Mouse (Mus musculus) heart, embryonic 16.5 days (tissue): ENCODE measurements around the gene Ap2a1. TPM values are rescaled to one million over a fixed set of nuclear protein-coding genes. Genes with fewer than 3 reads are reported as not detected.

ENCODE experiments used
- ATAC-seq: fragments of 200-750 bp; cut with Nextera tagmentation; replicated peaks from 2 replicates; pipeline ENCODE4 v1.8.0; 2017; ENCODE audit warnings: moderate number of reproducible peaks; ENCODE audit not compliant: insufficient read depth, low FRiP score; ENCODE audit errors: extremely low read depth
- H3K27ac ChIP-seq: fragments of 300-500 bp; sonication (generic); 2 replicates; pipeline ENCODE4 v1.5.1; 2014; ENCODE audit warnings: mild to moderate bottlenecking, low read length, control low read depth, moderate library complexity
- H3K27me3 ChIP-seq: fragments of 300-500 bp; sonication (generic); 2 replicates; pipeline ENCODE4 v1.6.1; 2014; ENCODE audit warnings: low read length, mixed read lengths; ENCODE audit not compliant: control insufficient read depth, insufficient read depth
- H3K36me3 ChIP-seq: fragments of 300-500 bp; sonication (generic); 2 replicates; pipeline ENCODE4 v1.6.1; 2014; ENCODE audit not compliant: control insufficient read depth, insufficient read depth
- H3K4me1 ChIP-seq: fragments of 300-500 bp; sonication (generic); 2 replicates; pipeline ENCODE4 v1.6.1; 2014; ENCODE audit warnings: low read length, mixed read lengths; ENCODE audit not compliant: control insufficient read depth, insufficient read depth
- H3K4me2 ChIP-seq: fragments of 300-500 bp; sonication (generic); 2 replicates; pipeline ENCODE4 v1.6.1; 2014; ENCODE audit warnings: low read depth, mild to moderate bottlenecking, control low read depth, low read length
- H3K4me3 ChIP-seq: fragments of 300-500 bp; sonication (generic); 2 replicates; pipeline ENCODE4 v1.5.1; 2014; ENCODE audit warnings: mild to moderate bottlenecking, control low read depth, low read length
- H3K9ac ChIP-seq: fragments of 300-500 bp; sonication (generic); 2 replicates; pipeline ENCODE4 v1.6.1; 2014; ENCODE audit warnings: low read length, control low read depth
- H3K9me3 ChIP-seq: fragments of 300-500 bp; sonication (generic); replicated peaks from 2 replicates; pipeline ENCODE4 v1.6.1; 2016; ENCODE audit warnings: low read length; ENCODE audit not compliant: control insufficient read depth
- WGBS: fragments of 180-500 bp; shearing (Covaris S2); extraction: QIAGEN DNeasy Blood & Tissue Kit; methylation state at CpG from one replicate; pipeline ENCODE4 v1.1.7; 2014; 5-methylcytosine and 5-hydroxymethylcytosine counted together
- polyA plus RNA-seq: library from polyadenylated mRNA; unstranded; fragments of >200 nt; fragmentation: Nextera tagmentation; extraction: Ambion mirVana; gene quantifications from 2 replicates; pipeline ENCODE4 v1.2.1, GENCODE M21; 2015

The Ap2a1 gene
- polyA plus RNA-seq, 1 experiment from 2014 or later: 51.8 TPM

DNA sequence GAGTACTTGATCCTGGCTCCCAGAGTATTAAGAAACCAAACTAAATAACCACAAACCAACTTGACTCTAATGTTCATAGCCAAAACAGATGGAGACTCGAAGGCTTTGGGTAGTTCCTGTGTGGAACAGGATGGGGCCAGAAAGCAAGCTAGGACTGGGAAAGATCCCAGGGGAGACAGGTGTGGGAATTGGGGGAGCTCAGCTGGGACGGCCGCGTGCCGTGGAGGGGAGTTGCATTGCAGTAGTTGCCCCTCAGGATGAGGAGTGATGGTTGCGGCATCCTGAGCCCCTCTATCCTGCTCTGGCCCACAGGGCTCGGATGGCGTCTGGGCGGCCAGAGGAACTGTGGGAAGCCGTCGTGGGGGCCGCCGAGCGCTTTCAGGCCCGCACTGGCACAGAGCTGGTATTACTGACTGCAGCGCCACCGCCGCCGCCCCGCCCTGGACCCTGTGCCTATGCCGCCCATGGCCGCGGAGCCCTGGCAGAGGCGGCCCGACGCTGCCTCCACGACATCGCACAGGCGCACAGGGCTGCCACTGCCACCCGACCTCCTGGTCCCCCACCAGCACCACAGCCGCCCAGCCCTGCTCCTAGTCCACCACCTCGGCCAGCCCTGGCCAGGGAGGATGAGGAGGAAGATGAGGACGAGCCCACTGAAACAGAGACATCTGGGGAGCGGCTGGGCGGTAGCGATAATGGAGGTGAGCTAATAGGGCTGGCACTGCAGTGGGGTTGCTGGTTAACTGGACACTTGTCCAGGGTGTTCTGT is 76.9 kb downstream of the Ap2a1 start:
- no peaks in the 10 kb centered on the region for H3K27me3 ChIP-seq
- peaks cover 43% of the 10 kb centered on the region for H3K4me1 ChIP-seq
- no peaks in the 10 kb centered on the region for H3K9me3 ChIP-seq
- H3K36me3 ChIP-seq: no peaks in the 10 kb centered on the region
- ATAC-seq: no peak
- no peak overlapping the region for H3K4me2 ChIP-seq
- 84% methylated on average over 36 of the region's 36 CpGs for WGBS
- H3K4me3 ChIP-seq: no peak overlapping the region
- no peak overlapping the region for H3K9ac ChIP-seq
- H3K27ac ChIP-seq: no peak overlapping the region

DNA sequence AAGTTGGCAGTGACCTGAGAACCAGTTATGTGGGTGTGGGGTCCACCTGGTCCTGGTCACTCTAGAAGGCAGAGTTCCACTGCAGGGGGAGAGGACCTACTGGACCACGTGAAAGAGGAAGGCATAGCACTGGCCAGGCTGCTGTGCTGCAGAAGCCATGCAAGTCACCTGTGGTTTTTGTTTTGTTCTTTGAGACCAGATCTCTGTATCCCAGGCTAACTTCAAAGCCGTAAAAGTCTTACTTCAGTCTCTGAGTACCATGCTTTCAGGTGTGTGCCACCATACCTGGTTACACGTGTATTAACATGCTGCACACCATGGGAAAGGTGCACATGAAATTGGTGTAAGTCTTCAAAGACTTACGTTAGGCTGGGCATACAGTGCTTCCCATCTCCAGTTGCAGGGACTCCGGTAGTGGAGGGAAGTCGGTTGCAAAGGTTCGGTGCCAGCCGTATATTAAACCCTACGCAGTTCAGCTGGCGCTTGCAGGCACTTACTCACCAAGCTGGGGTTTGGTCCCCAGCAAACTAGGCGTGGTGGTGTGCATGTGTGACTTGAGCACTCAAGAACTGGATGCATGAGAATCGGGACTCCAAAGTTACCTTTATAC is 77.6 kb downstream of the Ap2a1 start:
- Histone ChIP-seq H3K9me3 (no peaks in the 10 kb centered on the region), H3K4me3 (no peak overlapping the region), H3K9ac (no peak overlapping the region), H3K4me2 (no peak overlapping the region), H3K36me3 (no peaks in the 10 kb centered on the region), H3K27ac (no peak overlapping the region), H3K27me3 (no peaks in the 10 kb centered on the region), H3K4me1 (peaks cover 44% of the 10 kb centered on the region)
- 90% methylated on average over 12 of the region's 12 CpGs for WGBS
- ATAC-seq: no peak

DNA sequence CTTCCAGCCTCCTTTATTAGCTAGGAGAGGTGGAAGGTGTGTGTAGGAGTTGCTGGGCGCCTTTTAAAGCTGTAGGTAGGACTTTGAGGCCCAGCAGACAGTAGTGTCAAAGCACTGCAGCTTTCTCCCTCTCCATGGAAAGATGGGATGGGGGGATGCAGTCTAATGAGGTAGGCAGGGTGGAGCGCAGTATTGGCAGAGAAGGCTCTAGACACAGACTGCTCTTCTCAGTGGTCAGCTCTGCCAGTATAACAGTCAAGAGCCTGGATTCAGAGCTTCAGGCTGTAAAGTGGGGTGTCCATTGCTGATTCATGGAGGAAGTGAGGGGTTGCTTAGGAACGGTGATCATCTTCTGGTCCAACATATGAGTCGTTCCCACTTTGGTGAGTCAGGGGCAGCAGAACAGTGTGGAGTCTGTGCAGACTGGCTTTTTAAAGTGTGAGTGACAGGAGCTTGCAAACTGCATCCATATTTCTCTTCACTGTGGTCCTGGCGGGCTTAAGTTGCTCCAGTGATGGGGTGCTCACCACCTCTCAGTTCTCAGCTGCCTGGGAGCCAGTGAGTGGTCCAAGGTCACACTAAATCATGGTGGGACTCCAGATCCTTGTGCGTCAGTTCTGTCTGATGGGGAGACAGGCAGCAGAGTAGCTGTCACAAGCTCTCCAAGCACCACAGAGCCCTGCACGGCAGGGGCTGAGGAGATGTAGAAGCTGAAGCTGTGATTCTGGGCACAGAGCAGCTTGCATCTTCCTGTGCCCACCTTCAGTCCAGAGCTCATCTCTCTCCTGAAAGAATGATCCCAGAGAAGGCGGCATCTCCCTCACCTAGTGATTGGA is 78.3 kb downstream of the Ap2a1 start:
- peaks cover 37% of the 10 kb centered on the region for H3K4me1 ChIP-seq
- WGBS: 68% methylated on average over 8 of the region's 8 CpGs
- peak overlapping the region; percentile 85 for H3K4me2 ChIP-seq
- no peaks in the 10 kb centered on the region for H3K9me3 ChIP-seq
- H3K36me3 ChIP-seq: peaks cover 7% of the 10 kb centered on the region
- H3K9ac ChIP-seq: peak overlapping the region; percentile 94
- H3K27me3 ChIP-seq: no peaks in the 10 kb centered on the region
- ATAC-seq: no peak
- peak overlapping the region; percentile 85 for H3K4me3 ChIP-seq
- peak overlapping the region; percentile 99 for H3K27ac ChIP-seq

Other genes with a start within 250 kb of the Ap2a1 start
- not detected in 2 replicates for gene Izumo2, start 220.8 kb downstream of the Ap2a1 start, polyA plus RNA-seq
- gene Vrk3, start 181.1 kb downstream of the Ap2a1 start, polyA plus RNA-seq: 35.9 and 36.5 TPM in 2 replicates
- 0.54 and 0.80 TPM in 2 replicates for gene Zfp473, start 178.4 kb downstream of the Ap2a1 start, polyA plus RNA-seq
- gene Nup62, start 113.4 kb downstream of the Ap2a1 start, polyA plus RNA-seq: 79.2 and 81.5 TPM in 2 replicates
- gene Il4i1, start 113.1 kb downstream of the Ap2a1 start, polyA plus RNA-seq: 2.4 and 4.6 TPM in 2 replicates
- gene Atf5, start 112.8 kb downstream of the Ap2a1 start, polyA plus RNA-seq: 2.3 and 2.4 TPM in 2 replicates
- 103 and 104 TPM in 2 replicates for gene Akt1s1, start 80.5 kb downstream of the Ap2a1 start, polyA plus RNA-seq
- 60.5 and 62.3 TPM in 2 replicates for gene Tbc1d17, start 80.4 kb downstream of the Ap2a1 start, polyA plus RNA-seq
- 27.7 and 28.0 TPM in 2 replicates for gene Pnkp, start 72.4 kb downstream of the Ap2a1 start, polyA plus RNA-seq
- 210 and 269 TPM in 2 replicates for gene Ptov1, start 59.7 kb downstream of the Ap2a1 start, polyA plus RNA-seq
- 89.4 and 96.0 TPM in 2 replicates for gene Med25, start 36.8 kb downstream of the Ap2a1 start, polyA plus RNA-seq
- gene Fuz, start 33.4 kb downstream of the Ap2a1 start, polyA plus RNA-seq: 15.3 and 16.0 TPM in 2 replicates
- 0.12 and 0.40 TPM in 2 replicates for gene Tsks, start 13.7 kb upstream of the Ap2a1 start, polyA plus RNA-seq
- 7.6 and 8.9 TPM in 2 replicates for gene Cpt1c, start 45.4 kb upstream of the Ap2a1 start, polyA plus RNA-seq
- 355 and 387 TPM in 2 replicates for gene Prmt1, start 57.1 kb upstream of the Ap2a1 start, polyA plus RNA-seq
- 71.4 and 73.6 TPM in 2 replicates for gene Irf3, start 68.2 kb upstream of the Ap2a1 start, polyA plus RNA-seq
- 32.2 and 33.3 TPM in 2 replicates for gene Bcl2l12, start 69.2 kb upstream of the Ap2a1 start, polyA plus RNA-seq
- 22.7 and 26.4 TPM in 2 replicates for gene Scaf1, start 86.9 kb upstream of the Ap2a1 start, polyA plus RNA-seq
- 74.8 and 85.0 TPM in 2 replicates for gene Rras, start 88.5 kb upstream of the Ap2a1 start, polyA plus RNA-seq
- gene Prr12, start 123.4 kb upstream of the Ap2a1 start, polyA plus RNA-seq: 5.6 and 7.3 TPM in 2 replicates
- gene Nosip, start 132.9 kb upstream of the Ap2a1 start, polyA plus RNA-seq: 53.8 and 55.9 TPM in 2 replicates
- 12.9 and 16.6 TPM in 2 replicates for gene Prrg2, start 133.2 kb upstream of the Ap2a1 start, polyA plus RNA-seq
- gene Rcn3, start 162.7 kb upstream of the Ap2a1 start, polyA plus RNA-seq: 207 and 214 TPM in 2 replicates
- 56.8 and 58.2 TPM in 2 replicates for gene Fcgrt, start 174.4 kb upstream of the Ap2a1 start, polyA plus RNA-seq
- 809 and 812 TPM in 2 replicates for gene Rps11, start 194.9 kb upstream of the Ap2a1 start, polyA plus RNA-seq
- 684 and 727 TPM in 2 replicates for gene Rpl13a, start 199.3 kb upstream of the Ap2a1 start, polyA plus RNA-seq
- gene Gm45713, start 206.7 kb upstream of the Ap2a1 start, polyA plus RNA-seq: 0.34 TPM in 1 of 2 replicates, not detected in the other
- gene Flt3l, start 206.9 kb upstream of the Ap2a1 start, polyA plus RNA-seq: 2.3 and 2.8 TPM in 2 replicates
- 76.8 and 82.5 TPM in 2 replicates for gene Pih1d1, start 224.8 kb upstream of the Ap2a1 start, polyA plus RNA-seq
- gene Aldh16a1, start 225.1 kb upstream of the Ap2a1 start, polyA plus RNA-seq: 33.9 and 38.2 TPM in 2 replicates
- 3.6 and 4.7 TPM in 2 replicates for gene Slc17a7, start 234.5 kb upstream of the Ap2a1 start, polyA plus RNA-seq